Mouse (Mus musculus) MEL (cell line): ENCODE measurements around the gene Xylt2.
A peak's percentile ranks its signal among the peaks of the same experiment; 100 is the strongest.

Source experiments
- BHLHE40 ChIP-seq: IDR thresholded peaks from 2 replicates; pipeline ENCODE4 v1.6.1; 2012; ENCODE audit warnings: low read depth, mild to moderate bottlenecking, inconsistent platforms, low read length, improper control_type of control experiment, borderline replicate concordance
- CTCF ChIP-seq, 3 experiments: IDR thresholded peaks in 2 of 3; conservative IDR thresholded peaks in 1 of 3; 2 replicates each; pipeline ENCODE4 v1.5.1; 2011 to 2012; ENCODE audit warnings: low read length in 3 of 3, low read depth in 2 of 3, mild to moderate bottlenecking in 2 of 3, improper control_type of control experiment in 1 of 3, inconsistent platforms in 1 of 3, mixed read lengths in 1 of 3, moderate library complexity in 1 of 3; ENCODE audit not compliant: control insufficient read depth in 1 of 3, insufficient read depth in 1 of 3, poor library complexity in 1 of 3, severe bottlenecking in 1 of 3
- ELF1 ChIP-seq: IDR thresholded peaks from 2 replicates; pipeline ENCODE4 v1.6.1; 2014; ENCODE audit warnings: low read depth, mild to moderate bottlenecking, inconsistent platforms, low read length, improper control_type of control experiment, moderate library complexity
- ETS1 ChIP-seq: IDR thresholded peaks from 2 replicates; pipeline ENCODE4 v1.6.1; 2012; ENCODE audit warnings: low read depth, mild to moderate bottlenecking, inconsistent platforms, low read length, improper control_type of control experiment, moderate library complexity
- HCFC1 ChIP-seq: IDR thresholded peaks from 2 replicates; pipeline ENCODE4 v1.6.1; 2012; ENCODE audit warnings: low read depth, mild to moderate bottlenecking, inconsistent platforms, low read length, improper control_type of control experiment, moderate library complexity
- JUND ChIP-seq: IDR thresholded peaks from 2 replicates; pipeline ENCODE4 v1.6.1; 2011; ENCODE audit warnings: low read depth, mild to moderate bottlenecking, improper control_type of control experiment, low read length
- MAZ ChIP-seq: IDR thresholded peaks from 2 replicates; pipeline ENCODE4 v1.6.1; 2012; ENCODE audit warnings: low read depth, mild to moderate bottlenecking, inconsistent platforms, low read length, improper control_type of control experiment
- MXI1 ChIP-seq: IDR thresholded peaks from 2 replicates; pipeline ENCODE4 v1.6.1; 2011; ENCODE audit warnings: mild to moderate bottlenecking, low read depth, low read length, improper control_type of control experiment
- POLR2A ChIP-seq, 2 experiments: IDR thresholded peaks; 2 replicates each; pipeline ENCODE4 v1.6.1; 2011 to 2012; ENCODE audit warnings: low read length in 2 of 2, mild to moderate bottlenecking in 2 of 2, control low read depth in 1 of 2, improper control_type of control experiment in 1 of 2, low read depth in 1 of 2, moderate library complexity in 1 of 2; ENCODE audit not compliant: control insufficient read depth in 1 of 2, insufficient read depth in 1 of 2, poor library complexity in 1 of 2
- POLR2AphosphoS2 ChIP-seq: IDR thresholded peaks from 2 replicates; pipeline ENCODE4 v1.6.1; 2011; ENCODE audit warnings: low read length, improper control_type of control experiment
- SIN3A ChIP-seq: IDR thresholded peaks from 2 replicates; pipeline ENCODE4 v1.6.1; 2012; ENCODE audit warnings: low read length, improper control_type of control experiment, inconsistent platforms
- SMC3 ChIP-seq: IDR thresholded peaks from 2 replicates; pipeline ENCODE4 v1.6.1; 2011; ENCODE audit warnings: low read depth, low read length, improper control_type of control experiment

- TF ChIP-seq POLR2AphosphoS2 (peak; percentile 66; the same call in 1 of the 2 replicates), MXI1 (peak; percentile 67), POLR2A (IDR thresholded peaks at IDR 0.05; ENCODE audit: control insufficient read depth in 1 of 2, insufficient read depth in 1 of 2, low read depth in 1 of 2, low read length in 2 of 2, poor library complexity in 1 of 2) (peak; percentile 84 to 89; a peak in 3 of 4 replicates), JUND (no peak), ETS1 (no peak), CTCF (IDR thresholded peaks at IDR 0.05 in 2 of 3, conservative IDR thresholded peaks at IDR 0.05 in 1 of 3; ENCODE audit: control insufficient read depth in 1 of 3, insufficient read depth in 1 of 3, low read depth in 2 of 3, low read length in 3 of 3, poor library complexity in 1 of 3, severe bottlenecking in 1 of 3) (no peak), MAZ (no peak), SMC3 (no peak), SIN3A (0 out of 2 replicates have a peak, but pooled peaks have one; percentile 13), BHLHE40 (no peak), ELF1 (0 out of 2 replicates have a peak, but pooled peaks have one; percentile 31), HCFC1 (peak; percentile 56; the same call in 1 of the 2 replicates)
Observed at GRCm38 (mm10) chr11:94676754-94677606, at the start of gene Xylt2.
